Mouse (Mus musculus): Measurements from ENCODE around the gene Snx30.
"Not testable (repeated sequence)": the region's sequence is repeated elsewhere in the genome, so short reads cannot be mapped to it uniquely, and the experiment has no call there.

Snx30 gene

DNA sequence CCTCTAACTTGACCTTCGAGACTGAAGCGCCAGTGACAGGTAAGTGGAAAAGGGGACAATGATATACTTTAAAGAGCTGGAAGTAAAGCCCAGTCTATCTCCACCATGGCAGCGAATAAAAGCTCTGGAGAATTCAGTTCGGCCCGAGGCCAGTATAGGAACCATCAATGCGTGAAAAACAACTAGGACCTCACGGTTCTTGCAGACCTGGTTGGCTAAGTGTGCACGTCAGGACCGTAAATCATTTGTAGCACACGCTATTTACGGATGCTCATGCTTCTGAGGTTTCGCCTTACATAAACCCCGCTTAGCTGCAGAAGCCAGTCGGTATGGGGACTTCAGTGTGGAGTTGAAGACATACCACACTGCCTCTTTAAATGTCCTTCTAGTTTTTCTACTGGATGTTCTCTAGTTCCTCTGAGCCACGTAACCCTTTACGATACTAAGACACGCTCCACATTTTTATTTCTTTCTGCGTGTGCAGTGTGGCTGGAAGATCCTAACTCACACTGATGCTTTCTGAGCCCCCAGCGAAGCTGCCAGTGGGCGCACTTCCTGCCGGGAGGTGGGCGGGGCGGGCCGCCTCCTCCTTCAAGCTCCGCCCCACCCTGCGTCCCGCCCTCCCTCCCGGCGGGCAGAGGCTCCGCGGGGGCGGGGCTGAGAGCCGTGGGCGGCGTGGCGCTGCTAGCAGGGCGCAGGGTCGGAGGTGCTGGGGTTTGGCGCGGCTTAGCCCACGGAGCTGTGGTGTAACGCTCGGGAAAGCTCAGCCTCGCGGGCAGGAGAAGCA is at the start of gene Snx30:
Gene Snx30, plus strand, starts transcription at position 660 of the 787 bp plus-strand sequence.
- DNase-seq (ENCODE audit: low spot score), result peak; percentile 86

DNA sequence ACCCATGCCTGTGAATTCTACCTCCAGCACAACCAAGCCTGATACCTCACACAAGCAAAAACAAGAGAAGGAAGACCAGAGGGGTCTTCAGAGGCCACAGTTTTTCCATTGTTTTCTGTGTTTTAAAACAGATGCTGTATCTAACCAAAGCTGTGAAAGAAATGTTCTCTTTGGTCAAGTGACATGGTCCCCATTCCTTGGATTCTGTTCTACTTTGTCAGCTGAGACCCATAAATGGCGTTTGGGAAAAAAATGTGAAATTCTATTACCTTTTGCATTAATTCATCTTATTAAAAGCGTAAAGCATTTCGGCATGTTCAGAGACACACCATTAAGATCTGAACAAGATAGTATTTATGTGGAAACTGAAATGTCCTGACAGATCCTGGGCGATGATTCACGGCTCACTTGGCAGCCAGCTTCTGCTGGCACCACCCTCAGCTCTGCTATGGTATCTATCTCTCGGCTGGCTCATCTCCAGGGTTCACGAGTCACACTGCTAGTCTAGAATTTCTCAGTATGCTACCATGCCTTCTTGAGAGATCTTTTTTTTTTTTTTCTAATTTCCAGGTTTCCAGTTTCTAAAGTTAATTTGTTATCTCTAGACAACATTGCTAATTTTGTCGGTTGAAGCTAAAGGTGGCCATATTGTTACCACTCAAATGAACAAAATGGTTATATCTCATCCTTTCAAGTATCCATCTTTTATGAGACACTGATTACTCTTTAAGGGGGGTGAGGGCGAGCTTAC is 49.1 kb upstream of the Snx30 start:
- peak; percentile 45 for DNase-seq (ENCODE audit: low spot score)

- DNase-seq (ENCODE audit: low spot score), result no peak
Observed at GRCm38 (mm10) chr4:59757452-59758435, 47.9 kb upstream of the Snx30 start.

GRCm38 (mm10) chr4:59760016-59760415 is 45.6 kb upstream of the Snx30 start:
- DNase-seq (ENCODE audit: low spot score), result no peak

DNA sequence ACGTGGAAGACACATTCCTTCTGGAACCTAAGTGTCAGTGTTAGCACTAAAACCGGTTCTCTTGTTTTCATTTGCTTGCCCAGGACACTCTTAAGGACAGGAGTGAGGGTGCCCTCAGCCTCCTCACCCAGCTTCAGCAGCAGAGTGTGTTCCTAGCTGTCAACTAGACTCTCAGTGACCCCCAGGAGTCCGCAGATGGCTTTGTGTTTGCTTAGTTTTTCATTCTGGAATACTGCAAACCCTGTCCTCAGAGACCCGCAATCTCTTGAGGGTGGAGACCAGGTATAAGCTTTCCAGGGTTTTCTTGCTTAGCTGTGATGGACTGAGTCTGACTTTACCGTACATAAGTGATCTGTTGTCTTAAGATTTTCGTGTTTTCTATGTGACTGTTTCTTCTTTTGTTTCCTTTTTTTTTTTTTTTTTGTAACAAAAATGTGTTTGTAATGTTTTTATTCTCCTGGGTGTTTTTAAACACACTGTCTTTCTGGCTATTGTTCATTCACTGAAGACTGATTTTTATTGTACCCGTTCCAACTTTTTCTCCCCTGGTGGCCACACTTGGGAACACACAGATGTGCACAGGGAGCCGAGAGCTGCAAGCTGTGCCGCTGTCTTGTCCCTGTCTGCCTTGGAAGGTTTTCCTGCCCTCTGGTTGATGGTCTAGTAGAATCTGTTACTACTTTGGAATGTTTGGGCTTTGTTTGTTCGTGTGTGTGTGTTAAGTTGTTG is 44.8 kb upstream of the Snx30 start:
- peak; percentile 26 for DNase-seq (ENCODE audit: low spot score)

- no peak for DNase-seq (ENCODE audit: low spot score)
Observed at GRCm38 (mm10) chr4:59761365-59761729, 44.3 kb upstream of the Snx30 start.

- no peak for DNase-seq (ENCODE audit: low spot score)
Observed at GRCm38 (mm10) chr4:59764950-59765349, 40.7 kb upstream of the Snx30 start.

- no peak for DNase-seq (ENCODE audit: low spot score)
Observed at GRCm38 (mm10) chr4:59765385-59766005, 40.1 kb upstream of the Snx30 start.

- DNase-seq (ENCODE audit: low spot score), result no peak
Observed at GRCm38 (mm10) chr4:59767717-59768116, 37.9 kb upstream of the Snx30 start.

GRCm38 (mm10) chr4:59772171-59772879 is 33.3 kb upstream of the Snx30 start:
- no peak for DNase-seq (ENCODE audit: low spot score)

- no peak for DNase-seq (ENCODE audit: low spot score)
Observed at GRCm38 (mm10) chr4:59777828-59778227, 27.8 kb upstream of the Snx30 start.

- no peak for DNase-seq (ENCODE audit: low spot score)
Observed at GRCm38 (mm10) chr4:59780568-59780967, 25.1 kb upstream of the Snx30 start.

DNA sequence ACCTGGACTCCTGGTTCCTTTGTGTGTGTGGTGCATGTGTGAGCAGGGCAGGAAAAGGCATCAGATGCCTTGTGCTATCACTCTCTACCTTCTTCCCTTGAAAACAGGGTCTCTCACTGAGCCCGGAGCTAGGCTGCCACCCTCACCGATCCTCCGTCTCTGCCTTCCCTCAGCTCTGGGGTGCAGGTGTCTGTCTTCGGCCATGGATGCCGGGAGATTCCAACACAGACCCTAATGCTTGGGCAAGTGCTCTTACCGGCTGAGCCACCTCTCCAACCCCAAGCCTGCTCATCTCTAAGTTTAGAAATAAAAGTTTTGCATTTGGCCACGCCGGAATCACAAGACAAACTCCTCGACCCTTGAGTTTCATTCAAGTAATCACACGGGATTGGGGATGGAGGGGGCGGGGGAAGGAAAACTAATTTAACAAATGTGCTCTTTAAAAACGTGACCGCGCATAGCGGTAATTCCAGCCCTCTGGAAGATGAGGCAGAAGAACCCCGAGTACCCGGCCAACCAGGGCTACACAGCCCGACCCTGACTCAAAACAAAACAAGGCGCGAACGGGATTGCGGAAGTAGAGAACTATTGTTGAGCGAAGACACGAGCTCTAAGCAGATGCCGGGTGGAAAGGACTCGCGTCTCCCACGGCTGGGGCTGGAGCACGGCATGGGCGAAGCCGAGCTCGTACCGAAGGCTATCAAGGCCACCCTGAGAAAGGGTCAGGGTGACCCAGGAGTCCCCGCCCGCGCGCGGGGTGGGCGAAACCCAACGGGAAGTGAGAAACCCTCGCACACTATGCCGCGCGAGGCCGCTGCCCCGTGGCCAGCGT is 22.6 kb upstream of the Snx30 start:
- no peak for DNase-seq (ENCODE audit: low spot score)

DNA sequence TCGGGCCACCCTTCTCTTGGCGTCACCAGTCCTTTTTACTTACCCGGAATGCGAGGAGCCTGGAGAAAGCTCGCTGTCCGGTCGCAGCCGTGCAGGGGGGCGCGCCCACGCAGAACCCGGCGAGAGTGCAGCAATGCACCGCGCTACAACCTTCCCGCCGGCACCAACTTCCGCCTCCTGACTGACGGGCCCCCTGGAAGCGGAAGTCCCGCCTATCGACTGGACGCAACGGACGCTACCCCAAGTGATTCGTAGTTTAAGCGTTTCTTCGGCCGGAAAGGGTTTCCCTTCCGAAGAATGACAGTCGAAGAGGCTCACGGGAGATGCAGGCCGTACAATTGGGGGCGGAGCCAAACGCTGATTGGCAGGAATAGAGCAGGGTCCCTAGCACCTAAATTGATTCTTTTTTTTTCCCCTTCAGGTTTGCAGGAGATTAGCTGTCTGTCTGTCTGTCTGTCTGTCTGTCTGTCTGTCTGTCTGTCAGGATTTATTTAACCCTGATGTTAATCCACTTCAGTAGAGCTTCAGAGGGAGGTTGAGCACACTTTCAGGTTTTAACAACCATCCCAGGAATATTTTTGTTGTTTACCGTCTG is 21.9 kb upstream of the Snx30 start:
- DNase-seq (ENCODE audit: low spot score), result peak; percentile 92

DNA sequence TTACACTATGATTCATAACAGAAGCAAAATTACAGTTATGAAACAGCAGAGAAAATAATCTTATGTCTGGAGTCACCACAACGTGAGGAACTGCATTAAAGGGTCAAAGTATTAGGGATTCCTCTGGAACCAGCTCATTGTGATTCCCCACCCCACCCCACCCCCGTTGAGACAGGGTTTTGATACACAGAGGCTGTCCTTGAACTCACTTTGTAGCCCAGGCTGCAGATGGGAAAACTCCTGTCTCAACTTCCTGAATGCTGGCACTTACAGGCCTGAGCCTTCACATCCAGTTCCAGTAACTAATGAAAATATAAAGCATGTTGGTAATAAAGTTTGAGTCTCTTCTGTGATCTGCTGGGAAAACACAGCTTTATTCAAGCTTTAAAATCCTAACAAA is 20.2 kb upstream of the Snx30 start:
- DNase-seq (ENCODE audit: low spot score), result no peak

DNA sequence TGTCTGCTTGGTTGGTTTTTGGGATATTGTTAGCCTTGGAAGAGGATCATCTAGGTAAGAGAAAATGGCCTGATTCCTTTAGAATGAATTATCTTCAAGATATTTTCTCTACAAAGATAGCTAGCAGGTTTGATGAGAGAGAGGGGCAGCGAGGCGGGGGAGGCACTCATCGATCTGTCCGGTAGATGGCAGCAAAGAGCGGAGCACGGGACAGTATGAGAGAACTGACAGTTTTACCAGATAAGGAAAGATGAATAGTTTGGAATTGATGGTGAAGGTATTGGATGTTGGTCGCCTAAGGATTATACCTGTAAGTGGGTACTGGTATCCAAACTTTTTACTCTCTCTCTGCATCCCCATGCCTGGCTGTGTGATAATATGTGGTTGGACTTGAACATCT is 19.0 kb upstream of the Snx30 start:
- DNase-seq (ENCODE audit: low spot score), result peak; percentile 82

DNA sequence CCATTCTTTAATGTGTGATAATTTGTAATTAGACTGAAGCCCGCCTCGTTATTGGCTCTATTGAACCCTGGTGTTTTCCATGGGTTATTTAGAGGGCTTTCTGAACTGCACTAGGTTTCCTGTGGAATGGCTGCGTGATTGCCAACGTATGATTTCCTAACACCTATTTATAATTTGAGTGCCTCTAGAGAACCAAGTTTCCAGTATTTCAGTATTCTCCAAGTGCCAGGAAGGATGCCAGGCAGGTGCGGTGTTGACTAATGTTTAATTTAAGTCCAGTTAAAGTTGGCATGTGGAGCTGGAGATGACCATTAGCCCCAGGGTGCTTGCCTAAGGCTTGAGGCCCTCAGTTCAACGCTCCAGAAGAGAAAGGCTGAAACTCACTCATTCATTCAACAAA is 18.5 kb upstream of the Snx30 start:
- no peak for DNase-seq (ENCODE audit: low spot score)

- no peak for DNase-seq (ENCODE audit: low spot score)
Observed at GRCm38 (mm10) chr4:59789015-59789414, 16.6 kb upstream of the Snx30 start.

DNA sequence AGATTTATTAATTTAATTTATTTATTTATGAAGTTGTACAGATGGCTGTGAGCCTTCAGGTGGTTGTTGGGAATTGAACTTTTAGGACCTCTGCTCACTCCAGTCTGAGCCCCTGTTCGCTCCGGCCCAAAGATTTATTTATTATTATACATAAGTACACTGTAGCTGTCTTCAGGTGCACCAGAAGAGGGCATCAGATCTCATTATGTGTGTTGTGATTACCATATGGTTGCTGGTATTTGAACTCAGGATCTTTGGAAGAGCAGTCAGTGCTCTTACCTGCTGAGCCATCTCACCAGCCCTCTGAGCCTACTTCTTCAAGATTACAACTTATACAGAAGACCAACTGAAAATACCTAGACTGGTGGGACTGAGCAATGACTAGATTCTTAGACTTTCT is 12.0 kb upstream of the Snx30 start:
- DNase-seq (ENCODE audit: low spot score), result not testable (repeated sequence)

Measured in urinary bladder, postnatal 25 days (tissue).